Mouse (Mus musculus): Measurements from ENCODE around the gene Zxdc.

Zxdc gene

GRCm38 (mm10) chr6:90377708-90378107 lies 8.4 kb downstream of the Zxdc start:
- DNase-seq (ENCODE audit: low spot score in 2 of 2): no peak

DNA sequence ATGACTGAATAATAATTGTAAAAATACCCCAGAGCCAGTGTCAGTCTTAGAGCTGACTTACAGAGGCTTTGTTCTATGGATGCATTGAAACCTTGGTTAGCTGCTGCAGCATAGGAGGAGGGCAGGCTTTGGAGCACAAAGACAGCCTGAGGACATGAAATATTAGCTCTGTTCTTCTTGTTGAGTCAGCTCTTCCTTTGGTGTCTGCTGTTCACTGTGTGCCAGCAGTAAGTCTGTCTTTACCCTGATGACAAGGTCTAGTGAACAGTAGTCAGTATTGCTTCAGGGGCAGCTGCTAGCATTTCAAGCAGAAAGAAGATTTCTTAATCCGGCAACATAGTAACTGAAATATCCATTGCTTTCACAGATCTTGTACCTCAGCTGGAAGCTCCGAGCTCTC lies 12.2 kb downstream of the Zxdc start:
- DNase-seq (ENCODE audit: low spot score in 2 of 2): no peak

DNA sequence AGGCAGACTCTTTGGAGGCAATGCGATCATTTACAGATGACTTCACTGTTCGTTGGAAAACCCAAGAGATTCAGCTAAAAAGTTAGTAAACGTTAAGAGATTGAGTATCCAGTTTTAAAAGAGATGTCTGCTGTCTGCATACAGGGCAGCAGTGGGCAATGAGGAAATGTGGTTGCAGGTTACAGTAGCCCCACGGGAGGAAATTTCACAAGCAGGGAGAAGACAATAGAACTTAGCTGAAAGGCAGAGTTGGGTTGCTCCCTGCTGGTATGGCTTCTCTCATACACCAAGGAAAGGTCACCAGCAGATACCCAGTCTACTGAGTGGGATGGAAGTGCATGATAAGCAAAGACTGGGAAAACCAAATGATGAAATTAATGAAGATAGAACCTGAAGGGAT lies 21.3 kb downstream of the Zxdc start:
- no peak for DNase-seq (ENCODE audit: low spot score in 2 of 2)

DNA sequence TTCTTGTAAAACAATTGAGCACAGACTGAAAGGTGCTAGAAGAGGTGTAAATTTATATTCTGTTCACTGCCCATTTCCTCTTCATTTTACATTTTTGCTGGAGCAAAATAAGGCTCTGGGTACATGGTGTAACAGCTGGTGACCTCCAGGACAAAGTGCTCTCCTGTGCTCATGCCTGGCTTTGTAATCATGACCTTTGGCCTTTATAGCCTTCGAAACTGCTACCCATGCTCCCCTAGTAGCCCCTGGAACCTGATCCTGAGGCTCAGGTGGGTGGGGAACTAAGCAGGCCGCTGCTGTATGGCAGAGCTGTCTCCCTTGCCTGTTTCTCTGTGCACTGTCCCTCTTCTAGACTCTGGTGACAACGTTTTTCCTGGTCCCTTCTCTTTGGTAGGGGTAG lies 24.7 kb downstream of the Zxdc start:
- DNase-seq (ENCODE audit: low spot score in 2 of 2): no peak

GRCm38 (mm10) chr6:90395751-90396150 lies 26.5 kb downstream of the Zxdc start:
- no peak for DNase-seq (ENCODE audit: low spot score in 2 of 2)

DNA sequence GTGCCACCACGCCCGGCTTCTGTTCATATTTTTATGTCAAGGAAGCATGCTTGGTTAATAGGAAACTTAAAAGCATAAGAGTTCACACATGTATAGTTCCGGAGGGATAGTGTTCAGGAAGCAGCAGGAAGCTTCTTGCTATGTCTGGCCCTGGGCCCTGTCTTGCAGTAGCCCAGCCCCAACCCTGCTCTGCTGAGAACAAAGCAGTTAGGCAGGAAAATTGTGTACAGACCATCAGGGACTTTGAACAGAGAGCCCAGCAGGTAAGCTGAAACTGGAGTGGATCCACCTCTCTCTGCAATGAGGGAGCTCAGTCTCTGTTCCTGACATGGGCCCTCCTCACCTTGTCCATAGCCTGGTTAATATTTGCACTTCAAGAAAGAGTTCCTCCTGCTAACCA lies 28.0 kb downstream of the Zxdc start:
- DNase-seq (ENCODE audit: low spot score in 2 of 2): no peak

GRCm38 (mm10) chr6:90408632-90409031 lies 39.3 kb downstream of the Zxdc start:
- no peak for DNase-seq (ENCODE audit: low spot score in 2 of 2)

- no peak for DNase-seq (ENCODE audit: low spot score in 2 of 2)
These were observed 41.7 kb downstream of the Zxdc start for GRCm38 (mm10) chr6:90410972-90411371.

DNA sequence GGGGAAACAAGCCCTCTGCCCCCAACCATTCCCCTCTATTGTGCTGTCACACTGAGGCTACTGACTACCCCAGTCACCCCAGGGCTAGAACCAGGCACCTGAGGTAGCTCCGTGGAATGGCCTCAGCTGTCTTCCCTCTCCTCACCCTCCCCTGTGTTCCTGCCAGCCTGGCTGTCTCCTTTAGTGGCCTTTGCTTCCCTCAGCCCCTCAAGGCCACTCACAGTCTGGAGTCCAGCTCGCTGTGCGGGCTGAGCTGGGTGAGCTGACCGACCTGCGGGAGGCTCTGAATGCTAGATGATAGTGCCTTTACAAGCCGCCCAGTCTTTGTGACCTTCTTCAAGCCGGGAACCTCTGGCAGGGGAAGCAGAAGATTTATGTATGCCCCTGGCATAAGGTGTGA lies 42.6 kb downstream of the Zxdc start:
- no peak for DNase-seq (ENCODE audit: low spot score in 2 of 2)

GRCm38 (mm10) chr6:90422565-90422964 lies 53.3 kb downstream of the Zxdc start:
- peak in 1 of 2 experiments; percentile 80 for DNase-seq (ENCODE audit: low spot score in 2 of 2)

- DNase-seq (ENCODE audit: low spot score in 2 of 2): no peak
These were observed 56.1 kb downstream of the Zxdc start for GRCm38 (mm10) chr6:90425361-90425760.

GRCm38 (mm10) chr6:90426003-90426402 lies 56.7 kb downstream of the Zxdc start:
- no peak for DNase-seq (ENCODE audit: low spot score in 2 of 2)

GRCm38 (mm10) chr6:90428380-90428974 lies 59.2 kb downstream of the Zxdc start, which contains the start of gene Cfap100:
Gene Cfap100, minus strand, starts transcription at chr6:90428797.
- peak in 1 of 2 experiments; percentile 72 for DNase-seq (ENCODE audit: low spot score in 2 of 2)

GRCm38 (mm10) chr6:90429911-90430310 lies 60.6 kb downstream of the Zxdc start:
- DNase-seq (ENCODE audit: low spot score in 2 of 2): peak; percentile 30 to 73

- peak in 1 of 2 experiments; percentile 68 for DNase-seq (ENCODE audit: low spot score in 2 of 2)
These were observed 62.2 kb downstream of the Zxdc start for GRCm38 (mm10) chr6:90431487-90431886.

GRCm38 (mm10) chr6:90434687-90435086 lies 65.4 kb downstream of the Zxdc start:
- DNase-seq (ENCODE audit: low spot score in 2 of 2): no peak

- peak in 1 of 2 experiments; percentile 86 for DNase-seq (ENCODE audit: low spot score in 2 of 2)
These were observed 65.9 kb downstream of the Zxdc start for GRCm38 (mm10) chr6:90435195-90435618.

DNA sequence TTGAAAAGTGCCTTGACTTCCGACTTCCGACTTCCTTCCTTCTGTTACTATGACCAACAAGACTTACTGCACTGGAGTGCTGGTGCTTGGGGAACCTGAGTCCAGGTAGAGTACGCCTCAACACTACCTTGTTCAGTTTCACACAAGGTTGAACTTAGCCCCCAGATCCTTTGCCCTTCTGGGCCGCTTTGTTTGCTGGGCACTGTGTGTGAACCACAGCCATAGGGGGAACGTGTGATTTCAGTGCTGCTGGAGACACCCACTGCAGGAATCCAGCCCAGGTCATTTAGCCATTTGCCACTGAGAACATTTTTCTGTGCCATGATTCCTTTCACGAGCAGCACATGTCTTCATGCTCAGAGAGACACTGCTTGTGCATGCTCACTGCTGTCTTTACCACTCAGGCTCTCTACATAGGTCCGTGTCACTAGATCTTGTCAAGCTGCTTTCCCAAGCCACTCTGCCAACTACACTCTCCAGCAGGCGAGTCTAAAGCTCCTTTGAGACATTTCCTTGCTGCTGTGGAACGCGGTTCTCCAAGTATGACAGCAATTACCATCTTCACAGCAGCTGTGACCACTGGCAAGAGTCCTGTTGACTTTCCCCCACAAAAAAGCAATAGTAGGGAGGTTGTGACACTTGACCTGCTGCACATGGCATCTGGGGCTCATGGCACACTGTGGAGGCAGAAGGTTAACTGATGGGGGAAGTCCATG lies 67.1 kb downstream of the Zxdc start:
- DNase-seq (ENCODE audit: low spot score in 2 of 2): no peak

GRCm38 (mm10) chr6:90437041-90437440 lies 67.7 kb downstream of the Zxdc start:
- no peak for DNase-seq (ENCODE audit: low spot score in 2 of 2)

DNA sequence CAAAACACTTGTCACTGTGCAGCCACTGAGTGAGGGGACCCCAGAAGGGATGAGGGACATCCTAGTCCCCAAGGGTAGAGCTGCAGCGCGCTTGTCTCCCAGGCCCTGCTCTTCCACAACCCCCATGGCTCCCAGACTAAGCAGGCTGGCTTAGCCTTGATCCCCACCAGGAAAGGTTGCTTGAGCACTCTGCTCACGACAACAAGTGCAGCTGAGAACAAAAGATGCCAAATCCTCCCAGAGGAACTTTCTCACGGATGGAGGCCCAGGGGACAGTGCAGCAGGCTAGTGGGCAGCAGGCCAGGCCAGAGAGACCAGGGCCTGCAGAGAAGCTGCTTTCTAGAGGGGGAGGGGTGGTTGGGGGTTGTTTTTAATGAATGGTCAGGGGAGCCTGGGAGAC lies 77.6 kb downstream of the Zxdc start:
- DNase-seq (ENCODE audit: low spot score in 2 of 2): no peak

DNA sequence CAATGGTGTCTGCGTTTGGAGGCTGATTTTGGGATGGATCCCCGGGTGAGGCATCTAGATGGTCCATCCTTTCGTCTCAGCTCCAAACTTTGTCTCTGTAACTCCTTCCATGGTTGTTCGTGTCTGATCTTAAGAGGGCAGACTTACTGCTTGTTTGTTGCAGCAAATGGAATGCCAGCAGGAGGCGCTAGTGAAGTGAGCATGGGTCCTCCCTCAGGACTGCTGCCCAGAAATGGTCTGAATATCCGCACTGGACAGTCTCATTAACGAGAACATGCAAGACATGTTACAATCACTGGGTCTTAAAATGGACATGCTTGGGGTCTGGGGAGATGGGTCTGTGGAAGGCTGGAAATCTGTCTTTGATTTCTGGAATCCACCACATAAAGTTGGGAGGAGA lies 80.9 kb downstream of the Zxdc start:
- DNase-seq (ENCODE audit: low spot score in 2 of 2): peak in 1 of 2 experiments; percentile 90

DNA sequence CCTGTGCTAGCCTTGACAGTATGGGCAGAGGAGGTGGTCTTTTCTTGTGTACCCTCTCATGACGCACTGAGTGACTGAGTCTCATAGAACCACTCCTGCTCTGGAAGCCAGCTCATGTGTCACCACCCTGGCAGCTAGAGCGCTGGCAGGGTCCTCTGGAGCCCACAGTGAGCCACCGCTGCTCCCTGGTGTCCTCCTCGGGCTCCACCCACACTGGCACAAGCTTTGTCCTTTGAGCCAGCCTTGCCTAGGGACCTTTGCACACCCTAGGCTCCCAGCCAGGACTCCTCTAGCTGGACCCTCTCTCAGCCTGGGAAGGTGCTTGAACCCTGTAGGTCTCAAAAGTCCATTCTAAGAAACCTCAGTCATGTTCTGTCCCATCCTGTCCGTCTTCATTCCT lies 81.4 kb downstream of the Zxdc start:
- no peak for DNase-seq (ENCODE audit: low spot score in 2 of 2)

DNA sequence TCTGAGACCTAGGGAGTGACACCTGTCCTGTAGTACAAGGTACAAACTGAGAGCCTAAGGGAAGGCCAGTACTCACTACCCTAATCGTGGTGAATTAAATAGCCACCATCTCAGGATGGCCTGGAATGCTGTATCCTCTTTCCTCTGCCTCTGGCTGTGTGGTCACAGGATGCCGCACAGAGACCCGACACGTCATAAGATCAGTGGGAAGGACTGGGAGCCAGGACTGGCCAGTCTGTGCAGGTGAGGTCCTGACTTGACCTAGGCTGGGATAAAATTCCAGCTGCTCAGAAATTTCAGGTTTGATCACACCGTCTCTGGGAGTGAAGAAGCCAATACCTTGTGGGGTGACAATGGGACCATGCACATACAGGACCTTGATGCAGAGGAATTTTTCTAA lies 82.2 kb downstream of the Zxdc start:
- no peak for DNase-seq (ENCODE audit: low spot score in 2 of 2)

GRCm38 (mm10) chr6:90452603-90453002 lies 83.3 kb downstream of the Zxdc start:
- no peak for DNase-seq (ENCODE audit: low spot score in 2 of 2)
